Mouse (Mus musculus) kidney, postnatal 25 days (tissue): ENCODE measurements around the gene Ift81.
A peak's percentile ranks its signal among the peaks of the same experiment; 100 is the strongest.

Experiments used
- DNase-seq, 2 experiments: peaks; one replicate each; pipeline ENCODE4 v3.0.0; 2021; ENCODE audit warnings: mixed read lengths in 2 of 2

The Ift81 gene

DNA sequence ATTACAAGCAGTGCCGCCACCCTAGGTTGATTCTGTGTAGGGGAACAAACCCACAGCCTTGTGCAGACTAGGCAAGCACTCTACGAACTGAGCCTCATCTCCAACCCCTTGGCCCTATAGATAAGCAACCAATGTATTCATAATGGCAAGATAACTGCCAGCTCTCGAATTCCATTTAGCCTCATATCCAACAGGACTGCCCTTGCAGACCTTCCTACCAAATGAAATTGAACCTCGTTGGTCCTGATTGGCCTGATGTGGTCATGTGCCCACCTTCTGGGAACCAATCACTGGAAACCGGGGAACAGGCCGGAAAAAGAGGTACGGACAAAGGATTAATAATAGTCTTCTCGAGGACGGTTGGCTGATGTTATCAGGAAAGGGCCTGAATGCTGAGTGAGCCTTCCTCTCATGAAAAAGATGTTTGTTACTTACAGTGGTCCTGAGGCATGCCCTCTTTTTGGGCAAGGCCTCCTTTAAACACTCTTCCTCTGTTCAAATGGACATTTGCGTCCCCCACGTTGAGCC, 10.7 kb upstream of the Ift81 start:
- no peak for DNase-seq

DNA sequence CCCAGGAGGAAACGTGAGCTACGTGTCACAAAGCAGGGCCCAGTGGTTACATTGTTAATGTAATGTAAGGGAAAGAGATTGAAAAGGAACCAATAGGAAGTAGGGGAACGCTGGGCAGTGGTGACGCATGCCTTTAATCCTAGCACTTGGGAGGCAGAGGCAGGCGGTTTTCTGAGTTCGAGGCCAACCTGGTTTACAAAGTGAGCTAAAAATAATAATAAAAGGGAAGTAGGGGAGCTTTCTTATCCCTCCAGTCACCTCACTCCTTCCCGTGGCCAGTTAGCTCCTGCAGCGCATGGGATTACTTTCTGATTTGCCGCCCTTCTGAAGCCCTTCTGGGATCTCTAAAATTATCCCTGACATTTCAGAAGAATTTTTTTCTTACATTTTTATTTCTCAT, 9.5 kb upstream of the Ift81 start:
- no peak for DNase-seq

DNA sequence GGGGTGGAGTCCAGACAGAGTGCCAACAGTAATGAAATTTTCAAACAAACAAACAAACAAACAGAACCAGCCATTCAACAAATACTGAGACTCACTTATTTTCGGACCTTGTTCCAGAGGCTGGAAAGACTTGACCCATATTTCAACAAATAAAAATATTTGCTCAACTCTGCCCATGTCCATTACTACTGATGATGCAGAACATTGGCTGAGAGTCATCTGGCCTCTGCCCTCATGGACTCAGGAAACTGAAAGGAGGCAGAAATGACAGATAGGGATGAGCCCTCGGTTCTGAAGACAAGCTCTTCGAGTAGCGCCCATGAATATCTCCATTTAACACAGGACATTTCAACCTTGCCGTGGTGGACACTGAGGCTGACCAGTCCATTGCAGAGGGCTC, 8.2 kb upstream of the Ift81 start:
- peak; percentile 44 to 56 for DNase-seq

DNA sequence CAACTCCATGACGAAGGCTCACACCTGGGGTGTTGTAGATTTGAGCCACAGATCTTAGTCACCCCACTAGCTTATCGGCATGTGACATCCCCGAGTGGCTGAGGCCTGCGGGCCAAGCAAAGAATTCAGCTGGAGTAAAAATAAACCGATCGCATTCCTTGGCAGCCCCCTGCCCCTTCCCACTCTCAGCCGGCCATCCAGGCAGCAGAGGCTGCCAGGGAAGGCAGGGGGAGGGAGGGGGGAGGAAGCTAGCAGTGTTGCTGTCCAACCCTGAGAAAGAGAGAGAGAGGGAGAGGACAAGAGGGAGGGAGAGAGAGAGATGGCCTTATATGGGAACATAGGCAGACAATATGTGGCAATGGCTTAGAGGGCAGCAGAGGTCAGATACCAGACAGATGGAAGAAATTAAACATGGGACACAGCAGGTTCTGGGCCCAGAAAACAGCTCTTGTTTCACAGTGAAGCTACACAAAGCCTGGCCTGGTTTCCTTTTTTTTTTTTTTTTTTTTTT, 7.1 kb upstream of the Ift81 start:
- peak; percentile 43 to 69 for DNase-seq

DNA sequence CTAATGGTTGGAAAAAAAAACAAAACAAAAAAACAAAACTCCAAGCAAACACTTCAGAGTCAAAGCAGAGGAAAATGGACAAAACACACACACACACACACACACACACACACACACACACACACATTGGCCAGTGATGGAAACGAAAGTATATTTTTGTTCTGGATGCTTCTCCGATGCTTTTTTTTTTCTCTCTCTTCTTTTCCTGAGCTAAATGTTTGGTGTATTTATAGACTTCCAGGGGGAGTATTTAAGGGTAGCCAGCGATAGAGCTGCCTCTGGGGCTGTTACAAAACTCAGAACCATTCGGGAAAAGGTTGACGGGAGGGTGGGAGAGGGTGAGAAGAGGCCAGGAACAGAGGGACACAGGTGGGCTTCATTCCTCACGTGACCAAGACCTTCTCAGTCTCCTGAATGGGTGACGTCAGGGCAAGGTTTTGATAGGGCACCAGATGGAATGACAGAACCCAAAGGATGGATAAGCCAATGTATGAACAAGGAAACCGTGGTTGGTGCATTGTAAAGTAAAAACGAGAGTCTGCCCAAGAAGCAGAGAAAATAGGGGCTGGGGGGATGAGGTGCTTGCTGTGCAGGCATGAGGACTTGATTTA, 5.5 kb upstream of the Ift81 start:
- no peak for DNase-seq

DNA sequence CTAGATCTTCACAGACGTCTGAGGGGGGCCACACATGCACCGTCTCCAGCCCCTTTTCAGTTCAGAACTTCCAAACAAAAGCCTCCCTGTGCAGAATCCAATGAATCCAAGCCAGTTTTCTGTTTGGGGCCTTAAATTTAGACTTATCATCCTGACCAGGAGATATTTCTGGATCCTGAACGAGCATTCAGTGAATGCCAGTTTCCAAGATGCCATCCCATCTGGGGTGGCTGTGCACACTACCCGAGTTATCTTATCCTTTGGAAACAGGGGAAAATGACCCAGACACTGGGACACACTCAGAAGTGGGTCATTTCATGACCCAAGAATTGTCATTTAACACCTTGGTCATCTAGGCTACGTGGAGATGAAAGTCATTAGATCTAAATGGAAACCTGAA, 3.4 kb upstream of the Ift81 start:
- DNase-seq = no peak

DNA sequence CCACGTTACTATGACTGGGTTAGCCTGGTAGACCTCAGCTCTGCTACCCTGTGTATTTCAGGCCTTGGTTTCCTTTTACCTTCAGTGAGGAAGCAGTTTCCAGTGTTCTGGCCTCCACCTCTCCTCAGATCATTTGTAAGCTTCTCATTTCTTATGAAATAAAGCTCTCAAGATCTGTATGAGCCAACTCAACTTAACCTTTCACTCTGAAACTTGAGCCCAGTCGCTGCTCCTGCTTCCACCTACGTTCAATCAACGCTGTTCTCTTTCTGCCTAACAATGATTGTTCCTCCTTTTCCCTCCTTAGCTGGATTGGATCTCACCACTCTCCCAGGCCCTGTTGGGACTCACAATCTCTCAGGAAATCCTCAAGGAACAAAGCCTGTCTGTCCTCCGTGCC, 2.7 kb downstream of the Ift81 start:
- DNase-seq = no peak

DNA sequence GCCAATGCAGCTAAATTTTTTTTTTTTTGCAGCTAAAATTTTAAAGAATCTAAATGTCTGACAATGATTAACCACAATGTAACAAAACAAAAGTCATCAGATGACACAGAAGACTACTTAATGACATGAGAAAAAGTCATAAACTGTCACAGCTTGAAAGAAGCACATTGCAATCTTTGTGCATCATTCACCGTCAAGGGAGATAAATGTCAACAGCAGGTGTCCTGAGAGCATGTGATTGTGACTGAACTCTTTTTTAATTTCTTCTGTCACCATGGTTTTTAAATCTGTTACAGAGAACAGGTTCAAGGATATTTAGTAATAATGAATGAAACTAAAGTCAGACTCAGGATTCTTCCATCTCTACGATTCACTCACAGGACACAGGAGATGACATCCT, 9.4 kb downstream of the Ift81 start:
- DNase-seq = no peak

DNA sequence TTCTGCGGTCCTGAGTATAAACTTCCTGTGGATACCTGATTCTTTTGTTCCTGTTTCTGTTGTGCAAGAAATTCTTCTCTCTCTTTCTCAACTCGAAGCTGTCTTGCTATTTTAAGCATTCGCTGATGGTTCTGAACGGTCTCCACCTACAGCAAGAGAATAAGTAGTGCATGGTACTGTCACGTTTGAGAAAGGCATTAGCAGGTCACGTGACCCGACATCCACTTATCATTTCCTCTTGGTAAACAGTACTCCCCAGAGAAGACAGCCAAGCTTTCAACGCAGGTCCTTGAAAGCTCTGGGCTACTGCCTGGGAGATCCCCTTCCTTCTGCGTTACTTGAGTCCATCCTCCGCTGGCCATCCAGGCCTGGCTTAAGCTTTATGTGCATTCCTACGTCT, 12.1 kb downstream of the Ift81 start:
- peak in 1 of 2 experiments; percentile 19 for DNase-seq

DNA sequence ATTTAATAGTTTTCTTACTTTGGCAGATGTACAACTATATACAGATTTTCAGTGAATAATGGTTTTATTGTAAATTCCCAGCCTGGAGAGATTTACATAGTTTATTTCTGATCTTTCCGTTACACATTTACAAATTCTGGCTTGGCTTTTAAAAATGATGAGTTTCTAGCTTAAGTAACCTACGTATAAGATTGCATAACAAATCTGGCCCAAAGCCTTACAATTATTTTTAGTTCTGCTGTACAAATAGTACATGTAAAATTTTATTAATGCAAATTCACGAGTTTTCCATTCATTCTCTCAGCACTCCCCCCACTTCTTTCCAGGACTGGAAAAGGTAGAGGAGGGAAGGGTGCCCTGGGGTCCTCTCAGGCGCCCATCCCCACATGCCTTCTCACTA, 18.8 kb downstream of the Ift81 start:
- no peak for DNase-seq

DNA sequence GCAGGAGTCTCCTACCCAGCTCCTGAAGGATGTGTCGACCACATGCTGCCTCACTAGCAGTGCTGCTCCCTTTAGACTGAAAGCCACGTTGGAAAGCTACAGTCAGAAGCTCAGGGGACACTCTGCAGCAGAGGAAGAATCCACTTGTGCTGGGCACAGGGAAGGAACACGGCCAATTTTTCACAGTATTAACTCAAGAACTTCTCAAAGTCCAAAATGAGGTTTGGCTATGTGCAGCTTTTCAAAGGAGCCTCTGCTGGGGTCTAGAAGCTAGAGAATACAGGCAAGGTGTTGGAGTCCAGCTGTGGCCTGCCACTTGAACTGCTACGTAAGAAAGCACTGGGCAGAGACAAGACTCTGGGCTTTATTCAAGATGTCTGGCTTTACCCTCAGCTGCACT, 24.4 kb downstream of the Ift81 start:
- DNase-seq = no peak

DNA sequence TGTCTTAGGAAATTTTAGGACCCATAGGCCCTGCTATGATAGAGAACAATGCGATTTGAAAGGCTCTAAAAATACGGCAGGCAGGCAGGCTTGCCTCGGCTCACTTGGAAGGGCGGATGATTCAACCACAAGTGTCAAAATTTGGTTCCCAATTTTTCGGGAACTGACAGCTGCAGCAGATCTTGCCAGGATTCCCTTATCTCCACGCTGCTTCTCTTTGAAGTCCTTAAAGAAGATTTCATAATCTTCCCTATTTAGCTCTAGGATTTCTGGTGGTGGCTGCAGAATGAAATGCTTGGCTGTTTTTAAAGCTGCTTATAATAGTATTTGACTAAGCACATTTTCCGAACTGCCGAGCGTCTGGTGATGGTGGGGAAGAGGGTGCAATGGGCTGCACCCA, 28.8 kb downstream of the Ift81 start:
- DNase-seq = no peak

DNA sequence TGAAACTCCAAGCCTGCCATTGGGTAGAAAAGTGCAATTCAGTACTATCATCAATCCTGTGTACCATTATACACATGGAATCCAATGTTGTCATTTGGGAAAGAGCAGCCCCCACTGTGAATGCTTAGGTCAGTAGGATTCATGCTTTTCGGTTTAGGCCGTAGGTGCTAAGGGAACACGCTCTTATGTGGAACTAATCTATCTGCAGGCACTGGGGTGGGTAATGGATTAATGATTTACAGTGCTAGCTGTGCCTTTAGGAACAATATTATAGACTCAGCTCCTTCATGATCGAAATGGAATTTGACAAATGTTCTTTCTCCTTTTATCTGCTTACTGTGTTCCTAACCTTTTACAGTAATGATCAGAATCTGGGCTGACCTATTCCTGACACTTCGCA, 30.2 kb downstream of the Ift81 start:
- peak; percentile 19 to 44 for DNase-seq

DNA sequence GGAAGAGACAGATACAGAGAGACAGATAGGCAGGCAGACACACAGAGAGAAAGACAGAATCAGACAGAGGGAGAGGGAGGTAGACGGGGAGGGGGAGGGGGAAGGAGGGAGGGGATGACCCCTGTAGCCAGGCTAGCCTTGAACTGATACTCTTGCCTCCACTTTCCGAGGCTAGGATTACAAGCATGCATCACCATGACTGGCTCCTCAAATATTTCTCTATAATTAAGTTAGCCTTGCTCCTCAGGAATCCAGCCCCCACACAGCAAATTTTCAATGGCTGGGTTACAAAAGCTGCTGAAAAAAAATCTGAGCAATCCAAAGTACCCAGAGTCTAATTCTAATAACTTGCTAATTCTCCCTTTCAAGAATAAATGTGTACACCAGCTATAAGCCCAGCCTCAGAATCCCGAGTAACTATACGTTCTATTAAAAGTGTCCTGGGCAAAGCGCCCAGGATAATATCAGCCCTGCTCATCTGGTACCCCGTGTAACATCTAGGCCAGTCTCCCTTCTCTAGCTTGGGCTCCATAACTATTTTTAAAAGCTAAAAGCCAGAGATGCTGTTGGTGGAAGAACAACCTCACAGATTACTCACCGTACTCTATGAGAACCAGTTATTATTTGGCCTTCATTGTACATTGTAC, 37.5 kb downstream of the Ift81 start:
- DNase-seq = no peak

DNA sequence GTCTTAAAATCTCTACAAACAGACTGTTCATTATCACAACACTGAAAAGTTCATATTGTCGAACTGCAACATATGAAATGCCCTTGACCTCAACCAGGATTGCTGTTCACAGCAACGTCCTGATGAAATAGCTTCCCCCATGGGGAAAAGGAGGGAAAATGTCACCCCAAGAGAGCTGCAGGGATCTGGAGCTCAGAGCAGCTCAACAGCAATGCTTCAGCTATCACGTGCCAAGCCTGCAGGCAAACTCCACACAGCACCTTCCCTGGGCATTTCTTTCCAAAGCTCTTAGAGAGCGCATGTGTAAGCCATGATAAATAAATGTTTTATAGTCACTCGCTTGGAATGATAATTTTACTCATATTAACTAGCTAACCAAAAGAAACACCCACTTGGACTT, 42.3 kb downstream of the Ift81 start:
- peak in 1 of 2 experiments; percentile 51 for DNase-seq

DNA sequence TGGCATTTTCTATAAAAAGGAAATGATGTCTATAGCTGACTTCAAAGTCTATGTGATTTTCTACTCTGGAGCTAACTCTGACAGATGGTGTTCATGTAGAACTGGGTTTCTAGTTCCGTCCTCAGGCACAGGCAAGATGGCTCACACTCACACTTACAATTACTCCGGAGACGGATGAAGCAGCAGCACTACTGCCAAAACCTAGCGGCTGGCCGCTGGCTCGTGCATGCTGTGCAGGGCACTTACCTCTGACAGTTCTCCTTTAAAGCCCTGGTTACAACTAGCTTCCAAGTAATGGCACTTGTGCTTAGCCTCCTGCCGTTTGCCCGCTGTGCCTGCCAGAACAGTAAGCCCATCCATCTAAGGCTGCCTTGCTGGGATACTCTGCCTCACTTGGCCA, 47.7 kb downstream of the Ift81 start:
- no peak for DNase-seq

DNA sequence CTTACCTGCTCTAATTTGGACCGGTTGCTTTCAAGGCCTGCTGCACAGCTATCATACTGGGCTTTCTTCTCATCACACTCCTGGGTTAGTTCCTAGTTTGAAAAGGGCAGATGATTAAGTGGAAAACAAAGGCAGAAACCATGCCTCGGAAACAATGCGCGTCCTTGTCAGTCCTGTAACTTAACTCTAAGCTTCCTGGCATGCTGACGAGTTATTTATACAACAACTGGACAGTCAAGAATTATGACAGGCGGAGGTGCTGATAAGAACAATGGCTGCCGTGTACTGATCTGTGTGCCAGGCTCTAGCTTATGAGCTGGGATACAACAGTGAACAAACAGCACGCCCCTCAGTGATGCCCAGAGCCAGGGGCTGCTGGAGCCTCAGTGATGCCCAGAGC, 53.7 kb downstream of the Ift81 start:
- DNase-seq = no peak

DNA sequence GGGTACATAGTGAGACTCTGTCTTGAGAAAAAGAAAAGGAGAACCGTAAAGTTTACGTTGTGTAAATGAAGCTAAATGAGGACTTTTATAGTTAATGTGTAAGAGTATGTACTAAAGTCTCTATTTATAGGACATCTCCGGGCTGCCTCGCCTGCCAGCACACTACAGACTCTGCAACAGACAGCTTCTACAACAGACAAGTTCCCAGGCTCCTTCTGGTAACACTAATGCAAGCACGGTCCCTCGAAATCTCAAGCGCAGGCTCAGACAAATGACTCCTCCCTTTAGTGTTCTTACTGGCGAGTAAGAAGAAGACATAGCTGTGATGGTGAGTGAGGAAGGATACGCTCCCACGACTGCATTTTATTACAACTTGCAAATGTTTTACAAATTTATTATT, 56.2 kb downstream of the Ift81 start:
- DNase-seq = no peak

DNA sequence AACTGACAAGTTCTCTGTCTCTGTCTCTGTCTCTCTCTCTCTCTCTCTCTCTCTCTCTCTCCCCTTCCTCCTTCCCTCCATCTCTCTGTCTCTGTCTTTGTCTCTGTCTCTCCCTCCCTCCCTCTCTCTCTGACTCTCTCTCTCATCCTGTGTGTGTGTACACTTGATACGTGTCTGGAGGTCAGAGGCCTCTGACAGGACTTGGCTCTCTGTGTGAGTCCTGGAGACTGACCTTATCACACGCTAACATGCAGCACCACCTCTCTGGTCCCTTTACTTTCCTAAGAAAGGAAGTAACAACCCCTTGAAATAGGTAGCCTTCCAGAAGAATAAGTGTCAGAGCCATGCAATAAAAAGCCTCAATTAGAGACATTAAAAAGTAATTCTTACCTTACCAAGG, 59.2 kb downstream of the Ift81 start:
- DNase-seq = no peak

DNA sequence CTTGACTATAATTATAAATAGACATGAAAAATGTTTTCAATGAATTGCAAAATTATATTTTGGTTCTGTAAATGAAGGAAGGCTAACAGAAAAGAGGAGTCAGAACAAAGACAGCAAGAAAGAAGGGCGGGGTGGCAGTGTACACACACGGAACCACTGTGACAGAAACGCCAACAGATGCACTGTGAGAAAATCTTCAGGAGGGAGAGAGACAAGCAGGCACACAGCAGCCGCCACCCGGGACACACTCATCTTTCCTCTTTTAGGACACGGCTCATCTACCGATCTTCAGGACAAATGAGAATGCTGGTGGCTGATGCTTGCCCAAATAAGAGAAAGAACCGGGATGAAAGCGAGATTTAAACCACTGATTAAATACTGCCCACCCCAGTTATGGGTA, 61.7 kb downstream of the Ift81 start:
- no peak for DNase-seq

DNA sequence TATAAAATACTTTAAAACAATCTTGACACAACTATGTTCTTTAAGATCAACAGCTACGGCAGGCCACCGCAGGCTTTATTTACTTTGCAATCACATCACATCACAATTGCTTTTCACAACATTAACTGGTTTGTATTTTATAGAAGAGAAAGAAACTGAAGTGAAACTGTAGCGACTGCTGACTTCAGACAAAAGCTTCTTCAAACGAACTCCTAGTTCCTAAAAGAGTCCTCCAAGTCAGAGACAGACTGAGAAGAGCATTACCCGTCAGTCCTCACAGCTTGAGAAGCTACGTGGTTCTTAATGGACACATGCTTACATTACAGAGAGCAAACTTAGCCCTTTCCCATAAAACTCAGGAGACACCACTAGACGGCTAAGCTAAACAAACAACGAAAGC, 63.9 kb downstream of the Ift81 start:
- no peak for DNase-seq

DNA sequence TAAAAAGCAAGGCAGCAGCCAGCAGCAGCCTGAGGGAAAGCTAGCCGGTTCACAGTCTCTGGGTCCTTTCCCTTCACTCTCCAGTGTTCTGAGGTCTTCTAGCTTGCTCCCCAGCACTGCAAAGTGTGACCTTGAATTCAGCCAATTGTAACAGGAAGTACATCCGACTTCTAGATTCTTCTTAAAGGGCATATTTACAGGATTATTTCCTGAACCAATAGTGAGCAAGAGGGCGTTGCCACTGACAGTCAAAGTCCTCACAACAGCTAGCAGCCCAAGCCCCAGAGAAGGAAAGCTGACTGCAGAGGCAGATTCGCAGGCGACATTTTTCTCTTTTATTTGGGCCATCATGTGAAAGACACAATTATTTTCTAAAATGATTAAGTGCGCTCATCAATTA, 65.6 kb downstream of the Ift81 start:
- DNase-seq = peak; percentile 54 to 70

DNA sequence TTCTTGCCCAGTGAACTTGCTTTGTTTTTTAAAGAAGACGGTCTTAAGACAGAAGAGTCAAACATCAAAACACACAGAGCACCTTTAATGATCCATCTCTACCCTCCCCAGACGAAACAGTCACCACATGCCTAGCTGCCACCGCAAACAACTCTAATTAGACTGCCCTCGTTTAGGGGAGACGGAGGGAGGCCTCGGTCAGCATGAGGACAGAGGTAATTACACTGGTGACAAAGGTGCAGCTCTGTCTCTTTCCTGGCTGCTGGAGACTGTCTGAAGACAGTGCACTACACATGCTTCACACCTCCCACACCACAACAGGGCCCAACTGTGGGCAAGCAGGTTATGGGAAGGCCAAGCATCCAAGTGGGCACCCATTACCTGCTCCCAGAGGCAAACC, 66.5 kb downstream of the Ift81 start:
- no peak for DNase-seq

DNA sequence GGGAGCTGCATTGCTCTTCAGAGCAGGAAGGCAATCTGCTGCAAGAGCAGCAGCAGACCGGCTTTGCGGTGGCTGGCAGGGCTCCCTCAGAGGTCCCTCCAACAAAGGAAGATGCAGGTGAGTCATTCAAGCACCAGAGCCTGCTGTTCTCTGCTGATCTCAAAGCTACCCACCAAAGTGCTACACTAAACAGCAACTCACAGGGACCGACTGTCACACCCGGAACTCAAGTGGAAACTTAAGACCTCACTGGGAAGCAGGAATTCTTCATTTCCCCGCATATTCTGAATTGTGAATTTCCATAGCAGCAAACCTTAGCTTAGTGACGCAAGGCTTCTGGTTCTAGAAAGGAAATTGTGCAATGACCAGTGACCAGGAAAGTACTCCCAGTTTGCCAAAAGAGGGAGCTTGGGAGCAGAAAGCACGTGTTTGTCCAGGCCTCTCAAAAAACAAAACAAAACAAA, 67.0 kb downstream of the Ift81 start:
- peak; percentile 61 to 67 for DNase-seq

DNA sequence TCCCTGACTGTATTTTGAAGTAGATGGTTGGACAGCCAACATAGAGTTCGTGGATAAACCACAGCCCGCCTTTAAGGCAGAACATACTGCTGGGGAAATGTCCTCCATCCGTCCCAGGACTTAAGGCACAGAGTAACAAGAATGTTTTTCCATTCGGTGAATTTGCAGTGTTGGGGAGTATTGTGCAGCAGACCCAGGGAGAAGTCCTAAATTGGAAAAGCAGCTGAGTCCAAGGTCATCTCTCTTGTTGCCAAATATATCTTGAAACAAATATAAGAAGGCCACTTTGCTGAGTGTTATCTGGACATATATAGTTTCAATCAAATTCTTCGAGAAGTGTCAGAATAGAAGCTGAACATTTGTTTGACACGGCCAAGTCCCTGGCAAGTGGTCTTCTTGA, 70.9 kb downstream of the Ift81 start:
- DNase-seq = no peak
